Mouse (Mus musculus) lung, adult 18-20 months (tissue): ENCODE measurements around the gene Syce1.
"Not testable (repeated sequence)": the region's sequence is repeated elsewhere in the genome, so short reads cannot be mapped to it uniquely, and the experiment has no call there.

ENCODE experiments used
- DNase-seq, 2 experiments: peaks; one replicate each; pipeline ENCODE4 v3.0.0; 2022; ENCODE audit warnings: mixed read lengths in 2 of 2

Syce1 gene

GRCm38 (mm10) chr7:140765888-140766739 lies 21.5 kb downstream of the Syce1 start:
- no peak for DNase-seq

GRCm38 (mm10) chr7:140765391-140765790 lies 22.3 kb downstream of the Syce1 start:
- not testable (repeated sequence) for DNase-seq

- DNase-seq = no peak
These were observed 24.1 kb downstream of the Syce1 start, which contains the start of gene Cyp2e1 for GRCm38 (mm10) chr7:140763447-140764020. TSS of gene Cyp2e1 (plus strand) at chr7:140763739.

GRCm38 (mm10) chr7:140760647-140761046 lies 27.0 kb downstream of the Syce1 start:
- no peak for DNase-seq

DNA sequence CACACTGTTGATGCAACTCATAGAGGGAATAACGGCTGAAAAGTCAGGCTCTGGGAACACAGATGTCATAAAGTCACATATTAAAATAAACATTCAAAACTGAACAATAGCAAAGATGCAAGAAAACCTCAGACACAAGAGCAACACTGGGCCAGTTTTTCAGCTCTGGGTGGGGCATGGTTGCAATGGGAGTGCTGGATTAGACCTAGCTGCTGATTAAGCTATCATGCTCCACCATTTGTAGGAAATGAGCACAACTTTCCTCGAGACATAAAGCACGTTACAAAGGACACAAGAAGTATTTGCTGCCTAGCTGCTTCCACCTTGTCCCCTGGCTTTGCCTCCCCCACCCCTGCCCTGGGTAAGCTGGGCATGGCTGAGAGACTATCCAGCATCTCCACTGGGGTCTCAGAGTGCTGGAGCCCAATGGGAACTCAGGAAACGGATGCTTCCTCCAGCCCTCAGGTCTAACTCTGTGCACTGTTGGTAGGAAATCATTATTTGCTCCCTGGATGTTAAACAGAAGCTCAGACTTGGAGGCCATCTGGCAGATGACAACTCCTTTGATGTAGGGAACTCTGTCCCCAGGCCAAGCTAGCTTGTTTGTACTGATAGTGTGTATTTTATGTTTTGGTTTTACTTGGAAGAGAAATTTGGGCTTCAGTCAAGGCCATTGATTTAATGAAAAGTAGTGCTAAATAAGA lies 31.3 kb downstream of the Syce1 start:
- DNase-seq = no peak

DNA sequence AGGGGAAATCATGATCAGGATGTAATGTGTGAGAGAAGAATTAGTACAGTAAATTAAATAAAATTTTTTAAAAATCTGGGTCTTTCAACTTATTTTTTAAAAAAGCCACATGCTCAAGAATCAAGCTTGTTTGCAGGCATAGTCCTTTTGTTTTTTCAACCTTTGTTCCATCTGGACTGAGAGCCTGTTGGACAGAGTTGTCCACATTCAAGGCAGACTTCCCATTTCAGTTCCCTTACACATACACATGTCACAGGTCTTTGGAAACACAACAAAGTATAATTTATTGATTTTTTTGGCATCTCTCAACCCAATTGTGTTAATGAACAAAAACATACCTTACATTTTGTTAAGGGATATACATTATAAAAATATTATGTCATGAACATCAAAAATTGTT lies 33.1 kb downstream of the Syce1 start:
- no peak for DNase-seq

DNA sequence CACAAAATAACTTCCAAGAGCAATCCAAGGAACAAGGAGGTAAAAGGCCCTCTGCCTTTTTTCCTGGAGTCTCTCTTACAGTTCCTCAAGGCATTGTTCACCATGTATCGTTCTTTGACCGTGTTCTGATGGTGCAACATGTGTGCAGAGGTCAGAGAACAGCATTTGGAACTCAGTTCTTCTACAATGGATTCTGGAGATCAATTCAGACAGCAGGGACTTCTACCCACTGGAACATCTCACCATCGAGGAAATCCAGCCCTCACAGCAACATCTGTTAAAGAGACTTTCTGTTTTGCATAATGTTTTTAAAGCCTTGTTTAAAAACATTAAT lies 38.9 kb downstream of the Syce1 start:
- no peak for DNase-seq

DNA sequence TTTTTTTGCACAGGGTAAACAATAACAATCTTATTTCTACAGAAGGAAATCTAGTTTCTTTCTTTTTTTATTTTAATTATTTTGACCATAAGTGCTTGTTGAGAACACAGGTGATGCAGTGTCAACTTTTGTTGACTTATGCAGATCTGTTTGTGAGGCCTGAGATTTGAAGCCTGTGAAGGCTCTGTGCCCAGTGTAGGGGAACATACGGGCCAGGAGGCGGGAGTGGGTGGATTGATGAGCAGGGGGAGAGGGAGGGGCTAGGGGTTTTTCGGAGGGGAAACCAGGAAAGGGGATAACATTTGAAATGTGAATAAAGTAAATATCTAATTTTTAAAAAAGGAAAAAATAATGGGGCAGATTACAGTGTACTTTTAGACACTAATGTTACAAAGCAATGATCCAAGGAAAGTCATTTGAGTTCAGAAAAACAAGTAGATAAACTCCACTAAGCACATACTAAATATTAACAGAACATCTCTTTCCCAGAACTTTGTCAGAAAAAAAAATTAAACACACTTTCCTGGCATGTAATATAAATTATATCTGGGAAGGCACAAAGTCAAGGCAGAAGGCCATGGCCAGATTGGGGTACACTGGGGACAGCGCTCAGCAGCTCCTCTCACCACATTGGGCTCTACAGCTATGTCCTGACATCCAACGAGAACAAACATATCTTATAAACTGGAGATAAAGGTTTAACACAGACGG lies 39.4 kb downstream of the Syce1 start:
- no peak for DNase-seq

GRCm38 (mm10) chr7:140747402-140747801 lies 40.2 kb downstream of the Syce1 start:
- no peak for DNase-seq

DNA sequence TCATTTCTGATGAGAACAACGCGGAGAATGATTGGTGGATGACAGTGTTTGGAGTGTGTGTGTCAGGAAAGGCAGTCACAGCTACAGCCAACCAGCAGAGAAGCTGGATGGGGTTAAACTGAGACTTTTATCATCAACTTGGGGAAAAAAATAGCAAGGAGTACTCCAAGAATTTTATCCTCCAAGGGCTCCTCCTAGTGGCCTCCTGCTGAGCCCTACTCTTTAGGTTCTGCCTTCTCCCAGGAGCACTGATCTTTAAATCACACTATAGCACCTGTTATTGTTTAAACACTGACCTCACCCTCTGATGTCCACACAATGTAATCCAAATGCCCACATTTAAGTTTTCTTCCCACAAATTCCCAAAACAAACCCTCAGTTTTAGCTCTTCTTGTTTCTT lies 54.5 kb downstream of the Syce1 start:
- no peak for DNase-seq
